In the genomic region with DNA sequence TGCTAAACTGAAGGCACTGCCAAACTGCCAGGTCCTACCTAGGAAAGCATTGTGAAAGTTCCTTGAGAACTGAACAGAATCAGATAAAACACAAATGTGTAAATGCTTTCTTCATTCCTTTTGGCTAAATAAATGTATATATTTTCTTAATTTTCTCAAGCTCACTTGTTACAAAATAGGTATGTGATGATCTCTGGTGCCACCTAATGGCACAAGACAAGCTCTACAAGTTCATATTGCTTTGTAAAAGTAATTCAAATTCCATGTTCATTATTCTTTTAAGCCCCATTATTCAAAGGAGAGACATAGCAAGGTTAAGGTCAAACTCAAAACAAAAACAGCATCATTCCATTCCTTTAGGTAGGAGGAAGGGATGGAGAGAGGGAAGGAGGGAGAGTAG, we compare ENCODE assay signal across 13 mouse cellular contexts. TPM values are rescaled to one million over a fixed set of nuclear protein-coding genes. Genes with fewer than 3 reads are reported as not detected.
A peak's percentile ranks its signal among the peaks of the same experiment; 100 is the strongest.
DNase-seq lines count a peak whose midpoint lies in the region; ATAC-seq and TF ChIP-seq lines count a peak whose summit lies in the region.
"Had no signal": no experiment of that assay in that cellular context is flagged by ENCODE, and none has a peak within 500 bp of the region (broad histone marks: within the 10 kb centered on the region; RNA-seq: fewer than 3 reads in every experiment).

No protein-coding gene starts in this region.

- no peak overlapping the region for H3K27ac ChIP-seq in liver, adult 2 months (replicated peaks; ENCODE audit: insufficient read depth, low read depth, low read length)
- no peak overlapping the region for H3K27ac ChIP-seq in liver, embryonic 11.5 days (ENCODE audit: low read depth, low read length)
- H3K27ac ChIP-seq in kidney, embryonic 16.5 days (ENCODE audit: low read length), result no peak overlapping the region
- H3K27ac ChIP-seq: lung, embryonic 15.5 days; neural tube, embryonic 13.5 days had no signal

- peaks cover 11% of the 10 kb centered on the region for H3K4me1 ChIP-seq in liver, adult 2 months (ENCODE audit: control insufficient read depth, insufficient read depth, low read length)
- peaks cover 22% of the 10 kb centered on the region for H3K4me1 ChIP-seq in liver, embryonic 11.5 days (replicated peaks; ENCODE audit: control insufficient read depth, insufficient read depth, low read length)
- peaks cover 6% of the 10 kb centered on the region for H3K4me1 ChIP-seq in kidney, embryonic 16.5 days (ENCODE audit: insufficient read depth, low read length)

- H3K4me3 ChIP-seq in liver, adult 2 months (ENCODE audit: insufficient read depth, low read depth, low read length), result no peak overlapping the region
- no peak overlapping the region for H3K4me3 ChIP-seq in liver, embryonic 11.5 days (ENCODE audit: low read depth, low read length)
- H3K4me3 ChIP-seq in kidney, embryonic 16.5 days (ENCODE audit: low read length), result no peak overlapping the region
- H3K4me3 ChIP-seq: erythroblast, embryonic 14.5 days; lung, embryonic 15.5 days; neural tube, embryonic 13.5 days had no signal

- peak; percentile 17 to 43 for DNase-seq in cerebellum, postnatal 14 days
- DNase-seq in cerebellum, postnatal 25 days, result no peak
- DNase-seq in liver, adult 2 months (ENCODE audit: extremely low read depth, low read depth, low spot score), result peak; percentile 45
- no peak for DNase-seq in liver, embryonic 11.5 days (ENCODE audit: low spot score)
- peak; percentile 53 for DNase-seq in MN1 (ENCODE audit: low spot score)
- peak; percentile 60 for DNase-seq in induced T-regulatory cell, adult 2 months (ENCODE audit: low read depth)

- no peak overlapping the region for H3K9ac ChIP-seq in liver, adult 2 months (ENCODE audit: low read depth, low read length)
- H3K9ac ChIP-seq in liver, embryonic 11.5 days (ENCODE audit: low read depth, low read length), result no peak overlapping the region
- no peak overlapping the region for H3K9ac ChIP-seq in kidney, embryonic 16.5 days (replicated peaks; ENCODE audit: low read length)
- H3K9ac ChIP-seq: lung, embryonic 15.5 days; neural tube, embryonic 13.5 days had no signal

- no peaks in the 10 kb centered on the region for H3K79me2 ChIP-seq in liver, adult 2 months (ENCODE audit: control insufficient read depth, insufficient read depth, low read length)

- no peak for ATAC-seq in liver, embryonic 11.5 days (replicated peaks; ENCODE audit: low FRiP score)
- no peak for ATAC-seq in erythroid progenitor cell, adult 5-6 weeks (replicated peaks; ENCODE audit: low FRiP score, poor library complexity, severe bottlenecking)
- ATAC-seq in kidney, embryonic 16.5 days (ENCODE audit: low FRiP score, low TSS enrichment), result no peak

- H3K27me3 ChIP-seq in liver, adult 2 months (ENCODE audit: control insufficient read depth, insufficient read depth, low read length), result no peaks in the 10 kb centered on the region
- H3K27me3 ChIP-seq in liver, embryonic 11.5 days (replicated peaks; ENCODE audit: control insufficient read depth, insufficient read depth, low read length), result peaks cover 12% of the 10 kb centered on the region; the same call in 1 of the 2 replicates
- peaks cover 26% of the 10 kb centered on the region for H3K27me3 ChIP-seq in kidney, embryonic 16.5 days (ENCODE audit: insufficient read depth, low read length)

- no peaks in the 10 kb centered on the region for H3K9me3 ChIP-seq in liver, embryonic 11.5 days (ENCODE audit: control insufficient read depth, low read length)
- H3K9me3 ChIP-seq in kidney, embryonic 16.5 days (ENCODE audit: low read length), result no peaks in the 10 kb centered on the region
- H3K9me3 ChIP-seq: lung, embryonic 15.5 days; neural tube, embryonic 13.5 days had no signal

- H3K36me3 ChIP-seq in liver, adult 2 months (ENCODE audit: control insufficient read depth, insufficient read depth, low read length), result peaks cover 29% of the 10 kb centered on the region
- H3K36me3 ChIP-seq in liver, embryonic 11.5 days (ENCODE audit: control insufficient read depth, insufficient read depth, low read length), result no peaks in the 10 kb centered on the region
- peaks cover 6% of the 10 kb centered on the region for H3K36me3 ChIP-seq in kidney, embryonic 16.5 days (ENCODE audit: insufficient read depth, low read length)

- no peak overlapping the region for H3K4me2 ChIP-seq in liver, embryonic 11.5 days
- no peak overlapping the region for H3K4me2 ChIP-seq in kidney, embryonic 16.5 days (replicated peaks; ENCODE audit: low read depth, low read length)
- H3K4me2 ChIP-seq: heart, embryonic 11.5 days; lung, embryonic 15.5 days; neural tube, embryonic 13.5 days had no signal

- TF ChIP-seq POLR2A in liver, adult 2 months (IDR thresholded peaks at IDR 0.05; ENCODE audit: extremely low read depth, insufficient read depth, low read length), result no peak

- TF ChIP-seq CTCF in liver, adult 2 months (IDR thresholded peaks at IDR 0.05; ENCODE audit: low read depth, low read length), result peak; percentile 50

RNA-seq across cellular contexts. Expression of gene Gp5, which starts 3.7 kb away (rescaled TPM):
- 0.28 and 0.34 TPM in 2 replicates for total RNA-seq in liver, adult 2 months (2014; rRNA removed)
- polyA plus RNA-seq in liver, adult 2 months (2012; rRNA removed), result 0.17 and 0.20 TPM in 2 replicates
- 31.1 and 37.5 TPM in 2 replicates for polyA plus RNA-seq in liver, embryonic 11.5 days (2014; fragmentation: Nextera tagmentation; extraction: Ambion mirVana)
- total RNA-seq in erythroid progenitor cell, adult 5-6 weeks (2015; ENCODE audit: low replicate concordance), result 1.4 and 2.1 TPM in 2 replicates
- total RNA-seq in erythroid progenitor cell, adult 5-6 weeks (2017; ENCODE audit: low replicate concordance), result 1.9 TPM in 1 of 2 replicates, not detected in the other
- polyA plus RNA-seq in kidney, embryonic 16.5 days (2015; fragmentation: Nextera tagmentation; extraction: Ambion mirVana), result 0.41 and 0.58 TPM in 2 replicates

RNA-seq across cellular contexts. Expression of gene Lrrc15, which starts 31.2 kb away (rescaled TPM):
- 0.07 TPM in 1 of 2 replicates, not detected in the other for total RNA-seq in liver, adult 2 months (2014; rRNA removed)
- polyA plus RNA-seq in liver, adult 2 months (2012; rRNA removed), result 0.02 TPM in 1 of 2 replicates, not detected in the other
- 0.08 and 0.14 TPM in 2 replicates for polyA plus RNA-seq in liver, embryonic 11.5 days (2014; fragmentation: Nextera tagmentation; extraction: Ambion mirVana)
- total RNA-seq in erythroid progenitor cell, adult 5-6 weeks (2015; ENCODE audit: low replicate concordance), result not detected in 2 replicates
- total RNA-seq in erythroid progenitor cell, adult 5-6 weeks (2017; ENCODE audit: low replicate concordance), result under 0.01 TPM in 1 of 2 replicates, not detected in the other
- polyA plus RNA-seq in kidney, embryonic 16.5 days (2015; fragmentation: Nextera tagmentation; extraction: Ambion mirVana), result 1.6 and 1.7 TPM in 2 replicates
- polyA plus RNA-seq: erythroblast, embryonic 14.5 days had no signal

RNA-seq across cellular contexts. Expression of gene Cpn2, which starts 46.9 kb away (rescaled TPM):
- 137 and 158 TPM in 2 replicates for total RNA-seq in liver, adult 2 months (2014; rRNA removed)
- polyA plus RNA-seq in liver, adult 2 months (2012; rRNA removed), result 263 and 285 TPM in 2 replicates
- 1.3 and 1.5 TPM in 2 replicates for polyA plus RNA-seq in liver, embryonic 11.5 days (2014; fragmentation: Nextera tagmentation; extraction: Ambion mirVana)
- not detected in 2 replicates for total RNA-seq in erythroid progenitor cell, adult 5-6 weeks (2015; ENCODE audit: low replicate concordance)
- not detected in 2 replicates for total RNA-seq in erythroid progenitor cell, adult 5-6 weeks (2017; ENCODE audit: low replicate concordance)
- polyA plus RNA-seq in kidney, embryonic 16.5 days (2015; fragmentation: Nextera tagmentation; extraction: Ambion mirVana), result not detected in 2 replicates
- polyA plus RNA-seq: heart, embryonic 11.5 days; lung, embryonic 15.5 days; neural tube, embryonic 13.5 days; stomach, embryonic 14.5 days had no signal

Comparison
In these comparisons a context has a peak if more than half of its experiments do, and no peak if none do; other contexts are left out.
1. DNase-seq: peak in cerebellum, postnatal 14 days (2 of 2), liver, adult 2 months (single experiment), MN1 (single experiment) and induced T-regulatory cell, adult 2 months (single experiment); none in cerebellum, postnatal 25 days (0 of 2) and liver, embryonic 11.5 days (single experiment).
2. RNA of gene Gp5, which starts 3.7 kb away (polyA plus RNA-seq): 31.1 to 37.5 TPM in liver, embryonic 11.5 days; 0.41 to 0.58 TPM in kidney, embryonic 16.5 days and 0.17 to 0.20 TPM in liver, adult 2 months; every median in the first group is over 10 times any median in the second.
3. RNA of gene Cpn2, which starts 46.9 kb away (polyA plus RNA-seq): 263 to 285 TPM in liver, adult 2 months; 1.3 to 1.5 TPM in liver, embryonic 11.5 days and not detected in kidney, embryonic 16.5 days; every median in the first group is over 100 times any median in the second.